Mouse (Mus musculus) stomach, embryonic 15.5 days (tissue): ENCODE measurements at regions not wholly inside any gene's neighbourhood (a gene's known extent, or its start where the extent isn't known, plus 50 kb on each side); places are given as distances from the start of the nearest gene placed in this dataset.

Source experiments
- ATAC-seq: fragments of 200-750 bp; cut with Nextera tagmentation; 2 replicates; pipeline ENCODE4 v1.8.0; 2017; ENCODE audit warnings: low read depth, moderate number of reproducible peaks, moderate TSS enrichment; ENCODE audit not compliant: insufficient read depth, low FRiP score
- H3K27ac ChIP-seq: fragments of 300-500 bp; sonication (generic); 2 replicates; pipeline ENCODE4 v1.5.1; 2015; ENCODE audit warnings: mild to moderate bottlenecking, inconsistent platforms
- H3K27me3 ChIP-seq: fragments of 300-500 bp; sonication (generic); replicated peaks from 2 replicates; pipeline ENCODE4 v1.6.1; 2015; ENCODE audit warnings: inconsistent platforms
- H3K36me3 ChIP-seq: fragments of 300-500 bp; sonication (generic); 2 replicates; pipeline ENCODE4 v1.6.1; 2015; ENCODE audit warnings: inconsistent platforms
- H3K4me1 ChIP-seq: fragments of 300-500 bp; sonication (generic); 2 replicates; pipeline ENCODE4 v1.6.1; 2015; ENCODE audit warnings: inconsistent platforms
- H3K4me2 ChIP-seq: fragments of 300-500 bp; sonication (generic); 2 replicates; pipeline ENCODE4 v1.6.1; 2015; ENCODE audit warnings: mild to moderate bottlenecking, inconsistent platforms
- H3K4me3 ChIP-seq: fragments of 300-500 bp; sonication (generic); replicated peaks from 2 replicates; pipeline ENCODE4 v1.5.1; 2015; ENCODE audit warnings: inconsistent platforms
- H3K9ac ChIP-seq: fragments of 300-500 bp; sonication (generic); 2 replicates; pipeline ENCODE4 v1.6.1; 2015; ENCODE audit warnings: inconsistent platforms
- H3K9me3 ChIP-seq: fragments of 300-500 bp; sonication (generic); 2 replicates; pipeline ENCODE4 v1.6.1; 2016; ENCODE audit warnings: inconsistent platforms
- WGBS: fragments of 180-500 bp; shearing (Covaris S2); methylation state at CpG from one replicate; pipeline ENCODE4 v1.1.7; 2015; 5-methylcytosine and 5-hydroxymethylcytosine counted together

GRCm38 (mm10) chr15:36660986-36661385 is 346.6 kb downstream of the Zfp706 start:
- no peaks in the 10 kb centered on the region for H3K4me1 ChIP-seq

More at GRCm38 (mm10) chr15:36660986-36661385, 346.6 kb downstream of the Zfp706 start:
- H3K4me3 ChIP-seq, result no peak overlapping the region
- 71% methylated on average over 7 of the region's 7 CpGs for WGBS
- H3K4me2 ChIP-seq, result no peak overlapping the region
- no peaks in the 10 kb centered on the region for H3K9me3 ChIP-seq
- H3K27ac ChIP-seq, result no peak overlapping the region
- no peak overlapping the region for H3K9ac ChIP-seq
- H3K27me3 ChIP-seq, result no peaks in the 10 kb centered on the region
- ATAC-seq, result no peak
- no peaks in the 10 kb centered on the region for H3K36me3 ChIP-seq
